Mouse (Mus musculus): ENCODE data around the gene Sars. TPM values are rescaled to one million over a fixed set of nuclear protein-coding genes. Genes with fewer than 3 reads are reported as not detected.

Gene Sars
- polyA plus RNA-seq, 1 experiment = 685 TPM

DNA sequence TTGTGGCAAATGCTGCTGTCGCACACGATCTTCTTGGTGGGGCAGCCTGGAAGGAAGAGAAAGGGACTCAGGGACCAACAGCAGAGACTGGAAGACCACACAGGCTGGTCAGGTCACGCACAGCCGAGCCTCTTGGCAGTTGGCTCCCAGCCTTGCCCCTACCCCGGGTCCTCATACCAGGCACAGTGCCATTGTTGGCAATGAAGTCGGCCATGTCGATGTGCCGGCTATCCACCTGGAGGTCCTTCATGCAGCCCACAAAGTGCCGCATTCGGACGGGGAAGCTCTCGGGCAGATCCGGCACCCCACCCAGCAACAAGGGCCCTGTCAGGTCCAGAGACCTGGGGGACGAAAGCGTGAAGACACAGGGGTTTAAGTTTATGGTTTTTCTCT lies 42.5 kb downstream of the Sars start:
- Histone ChIP-seq H3K36me3 (ENCODE audit: control insufficient read depth, insufficient read depth) (no peaks in the 10 kb centered on the region), H3K27me3 (ENCODE audit: control insufficient read depth, insufficient read depth, insufficient read length) (peaks cover 91% of the 10 kb centered on the region), H3K4me3 (no peak overlapping the region), H3ac (ENCODE audit: control insufficient read depth, insufficient read length) (no peak overlapping the region), H3K79me2 (ENCODE audit: control insufficient read depth, insufficient read depth) (no peaks in the 10 kb centered on the region), H3K4me2 (ENCODE audit: low read depth) (no peak overlapping the region)
- TF ChIP-seq E2F4 (IDR thresholded peaks at IDR 0.05; ENCODE audit: insufficient read depth) (no peak), POLR2A (IDR thresholded peaks at IDR 0.05; ENCODE audit: insufficient read length, low read depth) (no peak), POLR2AphosphoS2 (IDR thresholded peaks at IDR 0.05; ENCODE audit: insufficient read length, low read depth) (no peak), MYOD1 (IDR thresholded peaks at IDR 0.05; ENCODE audit: control insufficient read depth in 1 of 3, insufficient read length in 2 of 3, low read depth in 2 of 3) (no peak), USF1 (IDR thresholded peaks at IDR 0.05; ENCODE audit: low read depth) (no peak), TCF12 (IDR thresholded peaks at IDR 0.05; ENCODE audit: insufficient read depth, poor library complexity, severe bottlenecking) (no peak), SRF (IDR thresholded peaks at IDR 0.05; ENCODE audit: control insufficient read depth, insufficient read length, low read depth) (no peak), MYOG (IDR thresholded peaks at IDR 0.05; ENCODE audit: control insufficient read depth in 1 of 3, insufficient read depth in 1 of 3, insufficient read length in 2 of 3, low read depth in 2 of 3) (no peak)

DNA sequence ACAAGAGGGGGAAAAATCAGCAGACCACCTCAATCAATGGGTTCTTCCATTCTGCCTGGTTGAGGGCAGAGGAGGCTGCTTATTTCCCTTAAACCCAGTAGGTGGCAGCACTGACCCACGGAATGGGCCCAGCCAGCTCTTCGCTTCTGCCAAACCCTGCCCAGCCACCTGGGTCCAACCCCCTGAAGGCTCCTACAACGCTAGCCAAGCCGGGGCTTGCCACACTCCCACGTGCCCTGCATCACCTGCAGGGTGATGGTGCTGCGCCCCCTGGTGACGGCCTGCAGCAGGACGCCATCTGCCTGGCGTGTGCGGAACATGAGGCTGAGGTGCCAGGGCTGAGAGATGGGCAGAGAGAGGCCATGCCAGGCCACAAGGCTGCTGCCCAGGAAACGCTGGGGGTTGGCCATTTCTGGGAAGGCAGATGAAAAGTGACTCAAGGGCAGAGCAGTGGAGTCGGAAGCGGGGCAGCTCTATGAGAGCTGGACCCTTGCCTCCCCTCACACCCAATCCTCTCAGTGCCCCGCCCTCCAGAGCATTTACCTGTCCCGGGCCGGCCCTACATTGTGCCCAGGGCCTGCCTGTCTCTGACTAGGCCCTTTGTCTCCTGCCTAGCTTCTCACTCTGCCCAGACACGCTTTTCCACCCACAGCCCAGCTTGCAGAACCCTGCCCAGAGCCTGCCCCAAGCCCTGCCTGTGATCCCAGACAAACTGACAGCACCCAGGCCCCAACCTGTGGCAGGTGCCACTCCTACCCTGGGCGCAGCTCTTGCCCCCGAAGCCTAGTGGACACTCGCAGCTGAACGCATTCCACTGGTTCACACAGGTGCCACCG lies 43.1 kb downstream of the Sars start:
- Histone ChIP-seq H3K4me2 (ENCODE audit: low read depth) (no peak overlapping the region), H3K4me3 (no peak overlapping the region), H3K79me2 (ENCODE audit: control insufficient read depth, insufficient read depth) (no peaks in the 10 kb centered on the region), H3ac (ENCODE audit: control insufficient read depth, insufficient read length) (no peak overlapping the region), H3K36me3 (ENCODE audit: control insufficient read depth, insufficient read depth) (no peaks in the 10 kb centered on the region), H3K27me3 (ENCODE audit: control insufficient read depth, insufficient read depth, insufficient read length) (peaks cover 92% of the 10 kb centered on the region)
- TF ChIP-seq USF1 (IDR thresholded peaks at IDR 0.05; ENCODE audit: low read depth) (peak; percentile 65), MYOG (IDR thresholded peaks at IDR 0.05; ENCODE audit: control insufficient read depth in 1 of 3, insufficient read depth in 1 of 3, insufficient read length in 2 of 3, low read depth in 2 of 3) (peak in 2 of 3 experiments; percentile 57 to 63), REST (IDR thresholded peaks at IDR 0.05; ENCODE audit: insufficient read depth, insufficient read length) (no peak), MYOD1 (IDR thresholded peaks at IDR 0.05; ENCODE audit: control insufficient read depth in 1 of 3, insufficient read length in 2 of 3, low read depth in 2 of 3) (peak in 1 of 3 experiments; percentile 72)

DNA sequence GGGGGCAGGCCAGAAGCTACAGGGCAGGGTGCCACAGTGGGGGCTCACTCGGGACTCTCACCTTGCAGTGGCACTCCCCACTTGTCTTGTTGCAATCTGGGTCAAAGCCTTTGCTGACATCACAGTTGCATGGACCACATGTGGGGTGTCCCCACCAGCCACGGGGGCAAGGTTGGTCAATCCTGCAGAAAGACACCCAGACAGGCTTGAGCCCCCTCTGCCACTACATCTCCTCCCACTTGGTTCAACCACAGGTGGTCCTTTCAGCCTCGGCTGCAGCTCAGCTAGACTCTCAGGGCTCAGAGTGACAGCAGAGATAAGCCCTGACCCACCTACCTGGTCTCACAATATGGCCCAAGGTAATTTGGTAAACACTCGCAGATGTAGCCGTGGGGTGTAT lies 44.6 kb downstream of the Sars start:
- Histone ChIP-seq H3ac (ENCODE audit: control insufficient read depth, insufficient read length) (no peak overlapping the region), H3K79me2 (ENCODE audit: control insufficient read depth, insufficient read depth) (no peaks in the 10 kb centered on the region), H3K4me3 (no peak overlapping the region), H3K36me3 (ENCODE audit: control insufficient read depth, insufficient read depth) (no peaks in the 10 kb centered on the region), H3K27me3 (ENCODE audit: control insufficient read depth, insufficient read depth, insufficient read length) (peaks cover 92% of the 10 kb centered on the region), H3K4me2 (ENCODE audit: low read depth) (no peak overlapping the region)
- TF ChIP-seq TCF12 (IDR thresholded peaks at IDR 0.05; ENCODE audit: insufficient read depth, poor library complexity, severe bottlenecking) (no peak), MYOD1 (IDR thresholded peaks at IDR 0.05; ENCODE audit: control insufficient read depth in 1 of 3, insufficient read length in 2 of 3, low read depth in 2 of 3) (no peak), CEBPB (IDR thresholded peaks at IDR 0.05; ENCODE audit: insufficient read depth, poor library complexity, severe bottlenecking) (no peak), SRF (IDR thresholded peaks at IDR 0.05; ENCODE audit: control insufficient read depth, insufficient read length, low read depth) (no peak), MAX (IDR thresholded peaks at IDR 0.05; ENCODE audit: low read depth) (no peak), MYOG (IDR thresholded peaks at IDR 0.05; ENCODE audit: control insufficient read depth in 1 of 3, insufficient read depth in 1 of 3, insufficient read length in 2 of 3, low read depth in 2 of 3) (no peak), E2F4 (IDR thresholded peaks at IDR 0.05; ENCODE audit: insufficient read depth) (no peak), USF1 (IDR thresholded peaks at IDR 0.05; ENCODE audit: low read depth) (no peak), REST (IDR thresholded peaks at IDR 0.05; ENCODE audit: insufficient read depth, insufficient read length) (no peak), TCF3 (IDR thresholded peaks at IDR 0.05; ENCODE audit: insufficient read length, low read depth) (no peak), POLR2AphosphoS2 (IDR thresholded peaks at IDR 0.05; ENCODE audit: insufficient read length, low read depth) (no peak), POLR2A (IDR thresholded peaks at IDR 0.05; ENCODE audit: insufficient read length, low read depth) (no peak)

DNA sequence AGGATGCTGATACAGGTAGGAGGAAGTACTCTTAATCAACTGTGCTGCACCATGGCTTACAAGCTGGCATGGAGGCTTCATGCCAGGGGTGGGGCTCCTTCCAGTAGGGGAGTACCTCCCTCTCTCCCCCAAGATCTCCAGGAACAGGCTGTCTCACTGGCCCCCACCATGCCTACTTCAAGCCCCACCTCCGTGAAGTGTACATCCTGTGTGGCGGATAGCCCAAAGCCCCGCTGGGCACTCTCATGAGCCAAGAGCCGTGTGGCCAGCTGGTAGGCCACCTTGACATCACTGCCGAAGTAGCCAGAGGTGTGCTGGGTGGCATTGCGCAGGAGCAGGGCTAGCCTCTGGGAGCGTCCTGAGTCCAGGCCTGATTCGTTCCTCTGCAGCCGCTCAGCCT lies 46.7 kb downstream of the Sars start:
- no peaks in the 10 kb centered on the region for H3K36me3 ChIP-seq (ENCODE audit: control insufficient read depth, insufficient read depth)
- no peak overlapping the region for H3K4me3 ChIP-seq
- H3ac ChIP-seq (ENCODE audit: control insufficient read depth, insufficient read length) = no peak overlapping the region
- H3K4me2 ChIP-seq (ENCODE audit: low read depth) = no peak overlapping the region
- H3K27me3 ChIP-seq (ENCODE audit: control insufficient read depth, insufficient read depth, insufficient read length) = peaks cover 96% of the 10 kb centered on the region
- no peaks in the 10 kb centered on the region for H3K79me2 ChIP-seq (ENCODE audit: control insufficient read depth, insufficient read depth)
- TF ChIP-seq TCF3 (IDR thresholded peaks at IDR 0.05; ENCODE audit: insufficient read length, low read depth) (no peak), MAX (IDR thresholded peaks at IDR 0.05; ENCODE audit: low read depth) (no peak), REST (IDR thresholded peaks at IDR 0.05; ENCODE audit: insufficient read depth, insufficient read length) (no peak), USF1 (IDR thresholded peaks at IDR 0.05; ENCODE audit: low read depth) (no peak), TCF12 (IDR thresholded peaks at IDR 0.05; ENCODE audit: insufficient read depth, poor library complexity, severe bottlenecking) (no peak), MYOG (IDR thresholded peaks at IDR 0.05; ENCODE audit: control insufficient read depth in 1 of 3, insufficient read depth in 1 of 3, insufficient read length in 2 of 3, low read depth in 2 of 3) (no peak), SRF (IDR thresholded peaks at IDR 0.05; ENCODE audit: control insufficient read depth, insufficient read length, low read depth) (no peak), MYOD1 (IDR thresholded peaks at IDR 0.05; ENCODE audit: control insufficient read depth in 1 of 3, insufficient read length in 2 of 3, low read depth in 2 of 3) (no peak), CEBPB (IDR thresholded peaks at IDR 0.05; ENCODE audit: insufficient read depth, poor library complexity, severe bottlenecking) (no peak), POLR2AphosphoS2 (IDR thresholded peaks at IDR 0.05; ENCODE audit: insufficient read length, low read depth) (no peak), POLR2A (IDR thresholded peaks at IDR 0.05; ENCODE audit: insufficient read length, low read depth) (no peak)
